Mouse (Mus musculus) E14TG2a.4 (cell line): Measurements from ENCODE around the gene Gal3st2c.
"Not testable (repeated sequence)": the region's sequence is repeated elsewhere in the genome, so short reads cannot be mapped to it uniquely, and the experiment has no call there.

Experiments
- CTCF ChIP-seq: conservative IDR thresholded peaks from 2 replicates; pipeline ENCODE4 v1.5.1; 2014; ENCODE audit warnings: low read length
- NANOG ChIP-seq: IDR thresholded peaks from 2 replicates; pipeline ENCODE4 v1.6.1; 2014; ENCODE audit warnings: borderline replicate concordance, low read length, mixed read lengths

- TF ChIP-seq CTCF, NANOG: not testable (repeated sequence)
Observed at GRCm38 (mm10) chr1:93980932-93981331, 9.4 kb upstream of the Gal3st2c start.
